Mouse (Mus musculus) thymus, postnatal 0 days (tissue): ENCODE results near the gene Kpna3. TPM values are rescaled to one million over a fixed set of nuclear protein-coding genes. Genes with fewer than 3 reads are reported as not detected.
"Not testable (repeated sequence)": the region's sequence is repeated elsewhere in the genome, so short reads cannot be mapped to it uniquely, and the experiment has no call there.

ENCODE experiments used
- DNase-seq: peaks from one replicate; pipeline ENCODE4 v3.0.0-alpha.2; 2015; ENCODE audit warnings: low spot score
- polyA plus RNA-seq: library from polyadenylated mRNA; unstranded; fragments of >200 nt; fragmentation: Nextera tagmentation; extraction: Ambion mirVana; gene quantifications from 2 replicates; pipeline ENCODE4 v1.2.1, GENCODE M21; 2015

Gene Kpna3
- polyA plus RNA-seq, result 43.7 and 48.1 TPM in 2 replicates

DNA sequence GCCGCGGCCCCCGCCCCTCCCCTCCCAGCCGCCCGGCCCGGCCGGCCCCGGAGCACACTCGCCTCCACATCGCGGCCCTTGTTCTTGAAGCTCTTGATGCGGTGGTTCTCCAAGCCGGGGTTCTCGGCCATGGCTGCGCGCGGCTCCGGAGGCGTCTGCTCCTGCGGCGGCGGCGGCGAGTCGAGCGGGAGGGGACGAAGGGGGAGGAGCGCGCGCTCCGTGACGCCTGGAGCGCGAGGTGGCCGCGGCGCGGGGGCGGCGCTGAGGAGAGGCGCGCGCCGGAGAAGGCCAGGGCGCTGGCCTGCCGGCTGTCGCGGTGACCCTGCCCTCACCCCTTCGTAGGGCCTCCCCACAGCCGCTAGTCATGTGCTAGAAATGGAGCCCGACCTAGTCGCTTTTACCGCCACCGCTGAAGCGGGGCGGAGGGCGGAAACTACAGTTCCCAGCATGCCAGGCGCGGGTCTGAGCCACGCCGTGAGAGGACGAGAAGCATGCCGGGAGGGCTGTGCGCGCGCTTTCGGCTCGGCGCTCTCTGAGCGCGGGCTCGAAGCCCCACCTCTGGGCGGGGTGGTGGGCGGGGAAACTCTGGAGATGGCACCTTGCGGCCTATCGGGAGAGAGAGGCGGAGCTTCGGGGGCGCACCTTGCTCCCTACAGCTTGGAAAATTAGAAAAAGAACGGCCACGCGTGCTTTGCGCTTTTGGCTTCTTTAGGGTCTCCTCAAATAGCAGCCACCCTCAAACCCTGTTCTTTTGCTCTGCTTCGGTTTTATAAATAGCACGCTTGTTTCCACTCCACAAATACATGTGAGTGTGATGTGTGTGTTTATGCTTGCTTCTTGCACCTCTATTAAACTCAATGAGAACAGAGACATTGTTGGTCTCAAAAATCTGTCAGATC is at the start of gene Kpna3:
Gene Kpna3, minus strand, starts transcription at position 214 of the 899 bp plus-strand sequence.
- peak; percentile 99 for DNase-seq

DNA sequence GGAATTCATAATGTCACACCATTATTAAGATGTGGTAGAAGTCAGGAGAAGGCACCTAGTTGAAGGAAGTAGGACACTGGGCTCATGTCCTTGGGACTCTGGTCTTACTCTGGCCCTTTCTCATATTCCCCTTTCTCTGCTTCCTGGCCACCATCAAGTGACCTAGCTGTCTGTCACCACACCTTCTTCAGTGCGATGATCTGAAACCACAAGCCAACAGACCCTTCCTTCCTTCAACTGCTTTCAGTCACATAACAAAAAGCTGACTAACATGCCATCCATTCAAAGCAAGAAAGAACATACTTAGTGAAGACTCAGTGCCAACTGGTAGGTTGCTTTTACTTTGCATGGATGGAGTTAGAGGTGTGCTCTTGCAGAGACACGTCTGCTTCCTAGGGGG is 20.7 kb upstream of the Kpna3 start:
- no peak for DNase-seq

DNA sequence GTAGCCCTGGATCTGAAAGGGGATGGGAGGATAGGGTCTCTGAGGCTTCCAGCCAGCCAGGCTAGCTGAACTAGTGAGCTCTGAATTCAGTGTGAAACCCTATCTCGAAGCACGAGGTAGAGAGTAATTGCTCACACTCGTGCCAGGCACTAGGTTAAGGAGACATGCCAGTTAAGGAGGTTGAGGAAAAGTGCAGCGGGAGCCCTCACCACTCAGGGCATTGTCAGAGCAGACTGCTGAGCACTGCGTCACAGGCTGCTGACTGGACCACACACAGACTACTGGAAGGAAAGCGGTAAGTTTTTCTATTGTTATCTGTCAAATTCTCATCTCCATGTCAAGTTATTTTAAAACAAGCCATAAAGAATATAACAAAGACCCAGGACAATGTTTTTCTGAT is 17.8 kb upstream of the Kpna3 start:
- no peak for DNase-seq

DNA sequence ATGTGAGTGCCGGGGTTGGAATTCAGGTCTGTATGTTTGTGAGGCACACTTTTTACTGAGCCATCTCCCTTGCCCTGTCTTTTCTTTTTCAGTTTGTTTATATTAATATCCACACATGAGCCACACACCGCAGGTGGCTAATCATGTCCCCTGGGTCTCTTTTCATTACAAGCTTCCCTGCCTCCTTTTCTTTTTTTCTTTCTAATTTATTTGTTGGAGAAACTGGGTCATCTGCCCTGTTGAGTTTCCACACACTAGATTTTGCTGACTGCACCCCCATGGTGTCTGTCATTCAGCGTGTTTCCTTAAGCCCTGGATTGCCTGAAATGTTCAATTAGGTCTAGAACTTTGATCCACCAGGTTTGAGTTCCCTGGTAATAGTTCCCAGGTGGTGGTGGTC is 15.9 kb upstream of the Kpna3 start:
- DNase-seq, result no peak

DNA sequence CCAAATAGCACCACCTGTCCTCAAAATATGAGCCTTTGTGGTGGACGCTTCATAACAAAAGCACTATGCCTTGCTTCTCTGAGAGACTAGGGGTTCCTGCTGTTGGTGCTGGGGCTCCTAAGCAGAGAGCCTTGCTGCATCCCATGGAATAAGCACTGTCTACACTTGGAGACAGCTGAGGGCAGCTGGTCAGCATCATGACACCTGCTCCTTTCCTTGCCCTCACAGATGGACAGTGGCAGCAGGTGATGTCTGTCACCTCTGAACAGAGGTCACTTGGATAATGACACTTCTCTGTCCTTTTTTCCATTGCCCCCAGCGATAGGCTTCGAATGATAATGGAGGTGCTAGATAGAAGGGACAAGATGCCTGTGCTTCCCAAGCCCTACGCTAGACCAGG is 13.4 kb upstream of the Kpna3 start:
- no peak for DNase-seq

DNA sequence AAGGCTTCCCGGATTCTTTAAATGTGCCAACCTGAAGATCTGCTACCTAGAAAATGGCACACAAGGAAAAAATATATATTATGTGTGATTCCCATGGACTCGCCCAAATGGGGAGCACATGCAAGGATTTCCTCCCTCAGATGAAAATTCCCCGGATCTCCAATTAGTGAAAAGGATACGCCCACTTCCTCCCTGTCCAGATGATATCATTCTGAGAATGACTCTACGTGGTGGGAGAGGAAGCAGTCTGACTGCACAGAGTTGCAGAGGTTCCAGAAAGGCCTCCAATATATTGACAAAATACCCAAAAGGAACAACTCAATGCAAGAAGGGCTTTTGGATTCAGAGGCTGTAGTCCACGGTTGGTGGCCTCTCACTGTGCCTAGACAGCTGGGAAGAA is 12.8 kb upstream of the Kpna3 start:
- no peak for DNase-seq

DNA sequence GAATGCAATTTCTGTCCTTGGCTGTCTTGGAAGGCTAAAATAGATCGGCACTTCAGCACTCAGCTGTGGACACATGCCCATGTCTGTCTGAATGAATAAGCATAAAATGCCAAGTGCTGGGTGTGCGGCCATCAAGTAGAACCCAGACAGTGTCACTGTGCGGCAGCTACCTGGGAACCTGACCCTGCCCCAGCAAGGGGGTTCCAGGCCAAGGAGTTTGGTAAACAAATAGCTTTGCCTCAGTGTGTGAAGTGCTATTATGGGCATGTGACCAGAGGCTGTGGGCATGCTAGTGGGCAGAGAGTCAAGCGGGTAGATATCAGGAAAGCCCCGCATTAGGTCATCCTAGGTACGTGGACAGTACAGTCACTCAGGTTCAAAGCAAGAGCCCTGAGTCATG is 8.1 kb upstream of the Kpna3 start:
- DNase-seq, result no peak

DNA sequence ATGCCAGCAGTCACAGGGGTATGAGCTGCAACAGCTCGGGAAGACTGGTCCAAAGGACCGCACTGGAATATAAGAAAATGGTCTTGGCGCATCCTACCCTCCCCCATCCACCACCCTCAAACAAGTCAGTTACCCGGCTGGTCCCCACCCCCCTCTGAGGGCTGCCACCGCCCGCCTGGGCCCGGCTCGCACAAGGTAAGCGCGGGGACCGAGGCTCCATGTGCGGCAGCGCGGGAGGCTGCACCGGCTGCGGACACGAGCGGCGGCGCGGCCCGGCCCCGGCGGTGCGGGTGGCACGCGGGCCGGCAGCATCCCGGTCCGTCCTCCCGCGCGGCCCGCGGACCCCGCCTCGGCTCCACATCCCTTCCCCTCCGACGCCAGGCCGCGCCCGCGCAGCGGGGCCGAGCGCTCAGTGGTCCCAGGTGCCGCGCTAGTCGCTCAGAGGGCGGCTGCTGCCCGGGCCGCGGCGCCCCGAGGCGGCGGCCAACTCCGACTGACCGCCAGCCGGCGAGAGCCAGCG is 473 bp downstream of the Kpna3 start:
- DNase-seq, result peak; percentile 59

DNA sequence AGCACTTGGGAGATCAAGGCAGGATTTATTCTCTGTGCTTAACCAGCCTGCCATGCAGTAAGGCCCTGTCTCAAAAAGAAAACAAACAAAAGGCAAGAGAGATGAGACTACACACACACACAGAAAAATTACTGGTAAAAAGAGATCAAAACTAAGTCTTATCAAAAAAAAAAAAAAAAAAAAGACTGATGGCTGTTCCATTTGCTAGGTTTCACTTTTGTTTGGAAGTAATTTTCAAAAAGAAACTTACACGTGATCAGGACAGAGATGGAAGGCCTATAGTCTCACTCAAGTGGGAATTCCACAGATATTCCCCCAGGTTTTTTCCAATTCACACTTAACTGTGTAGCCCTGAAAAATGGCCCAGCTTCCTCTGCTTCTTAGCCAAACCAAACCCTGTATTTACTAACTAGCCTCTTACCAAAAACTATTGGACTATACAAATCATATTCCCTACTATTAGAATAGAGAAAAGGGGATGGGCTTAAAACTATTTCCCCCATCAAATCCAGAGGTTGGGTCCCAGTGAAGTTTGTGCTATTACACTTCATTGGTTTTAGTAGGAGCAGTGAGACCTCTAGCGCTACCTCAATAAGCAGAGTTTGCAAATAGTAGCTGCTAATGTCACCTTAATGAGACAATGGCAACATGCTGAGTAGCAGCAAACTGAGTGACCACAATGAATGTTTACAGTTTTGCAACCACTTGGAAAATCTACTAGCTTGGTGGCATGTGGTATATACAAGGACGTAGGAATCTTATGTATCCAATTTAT is 1.3 kb downstream of the Kpna3 start:
- DNase-seq, result no peak

DNA sequence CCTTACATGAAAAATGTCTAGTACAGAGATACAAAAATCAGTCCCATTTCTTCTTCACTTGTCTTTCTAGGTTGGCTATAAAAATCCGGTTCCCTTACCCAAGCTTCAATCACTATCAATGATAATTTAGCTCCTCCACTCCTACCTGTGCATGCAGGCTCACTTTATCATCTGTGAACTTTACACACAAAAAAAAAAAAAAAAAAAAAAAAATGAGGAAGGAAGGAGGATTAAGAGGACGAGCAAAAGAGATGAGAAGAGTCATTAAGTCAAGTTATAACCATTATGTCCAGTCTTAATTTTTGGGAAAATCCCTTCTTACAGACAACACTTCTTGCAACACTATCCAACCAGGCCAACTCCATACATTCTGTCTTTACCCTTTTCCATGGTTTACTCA is 2.8 kb downstream of the Kpna3 start:
- DNase-seq, result no peak

DNA sequence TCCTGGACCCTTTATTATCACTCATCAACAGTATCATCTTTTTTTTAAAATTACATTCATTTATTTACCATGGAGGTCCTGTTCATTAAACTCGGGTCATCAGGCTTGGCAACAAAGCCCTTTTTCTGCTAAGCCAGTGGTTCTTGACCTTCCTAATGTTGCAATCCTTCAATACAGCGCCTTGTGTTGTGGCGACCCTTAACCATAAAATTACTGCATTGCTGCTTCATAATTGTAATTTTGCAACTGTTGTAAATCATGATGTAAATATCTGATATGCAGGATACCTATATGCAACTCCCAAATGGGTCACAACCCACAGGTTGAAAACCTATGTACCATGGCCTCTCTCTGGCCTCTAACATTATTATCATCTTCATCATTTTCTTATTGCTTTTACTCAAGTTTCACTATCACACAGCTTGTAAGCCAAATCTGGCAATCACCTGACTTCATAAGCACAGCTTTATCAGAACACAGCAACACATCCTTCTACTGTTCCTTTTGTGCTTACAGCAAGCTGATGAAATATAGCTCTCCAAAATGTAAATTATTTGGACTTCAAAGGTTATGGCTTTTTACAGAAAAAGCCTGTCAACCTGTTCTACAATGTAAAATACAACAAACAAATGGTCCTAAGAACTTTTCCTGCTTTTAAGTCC is 11.4 kb downstream of the Kpna3 start:
- DNase-seq, result no peak

DNA sequence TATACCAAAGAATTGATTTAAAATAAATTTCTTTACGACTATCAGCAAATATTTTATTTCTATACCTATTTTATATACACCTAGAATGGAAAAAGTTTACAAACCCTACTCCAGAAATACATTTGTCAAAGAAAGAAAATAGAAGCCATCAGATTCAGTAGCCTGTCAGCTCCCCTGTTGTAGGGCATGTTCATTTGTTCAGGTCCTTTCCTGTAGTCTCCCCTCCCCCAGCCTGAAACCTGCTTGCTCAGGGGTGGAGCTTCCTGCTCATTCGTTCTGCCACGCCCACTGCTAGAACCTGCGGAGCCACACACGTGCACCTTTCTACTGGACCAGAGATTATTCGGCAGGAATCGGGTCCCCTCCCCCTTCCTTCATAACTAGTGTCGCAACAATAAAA is 12.6 kb downstream of the Kpna3 start:
- not testable (repeated sequence) for DNase-seq

DNA sequence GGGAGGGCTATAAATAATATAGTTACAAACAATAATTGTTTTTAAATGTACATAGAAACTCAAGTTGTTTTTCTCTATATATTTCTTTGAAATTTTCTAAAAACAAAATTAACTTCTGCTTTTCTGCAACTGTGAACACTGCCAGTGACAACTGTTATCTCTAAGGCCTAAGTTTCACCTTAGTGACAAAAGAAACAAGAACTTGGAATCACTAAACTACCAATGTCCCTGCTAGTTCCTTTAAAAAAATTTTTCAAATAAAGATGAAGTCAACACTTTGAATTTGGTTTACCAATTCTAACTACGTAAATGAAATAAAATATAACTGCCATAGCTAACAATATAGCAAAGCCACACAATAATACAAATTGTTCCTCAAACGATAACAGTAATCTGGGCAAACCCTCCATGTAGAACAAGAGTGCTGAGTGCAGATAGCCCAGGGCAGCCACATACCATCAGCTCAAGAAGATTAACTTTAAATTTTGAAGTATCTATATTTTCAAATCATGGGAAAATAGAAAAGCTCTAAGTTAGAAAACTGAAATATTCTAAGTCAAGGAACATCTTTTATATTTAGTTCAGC is 14.5 kb downstream of the Kpna3 start:
- no peak for DNase-seq

DNA sequence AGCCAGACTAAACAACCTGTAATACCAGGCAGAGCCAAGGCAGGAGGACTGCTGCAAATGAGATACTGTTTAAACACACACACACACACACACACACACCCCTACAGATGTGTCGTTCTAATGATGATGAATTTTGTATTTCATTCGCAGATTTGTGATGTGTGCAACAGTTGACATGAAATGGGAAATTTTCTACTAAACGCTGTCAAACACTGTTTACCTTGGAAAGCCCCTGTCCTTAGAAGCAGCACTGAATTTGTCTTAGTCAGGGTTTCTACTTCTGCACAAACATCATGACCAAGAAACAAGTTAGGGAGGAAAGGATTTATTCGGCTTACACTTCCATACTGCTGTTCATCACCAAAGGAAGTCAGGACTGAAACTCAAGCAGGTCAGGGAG is 24.0 kb downstream of the Kpna3 start:
- no peak for DNase-seq

DNA sequence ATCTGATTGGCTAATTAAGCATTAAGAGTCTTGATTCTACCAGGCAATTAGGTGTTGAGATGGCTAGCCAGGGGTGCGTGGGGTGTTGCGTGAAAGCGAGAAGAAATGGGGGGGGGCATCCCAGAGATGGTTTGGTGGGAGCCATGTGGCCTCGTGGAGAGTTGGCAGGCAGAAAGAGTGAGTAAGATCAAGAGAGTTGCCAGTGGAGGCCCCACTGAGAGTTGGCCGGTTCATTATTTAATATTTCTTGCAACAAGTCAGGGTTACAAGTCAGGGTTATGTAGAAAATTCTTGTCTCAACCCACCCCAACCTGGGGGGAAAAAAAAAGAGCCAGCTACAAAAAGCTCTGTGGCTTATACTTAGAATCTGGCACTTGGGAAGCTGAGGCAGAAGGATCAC is 24.4 kb downstream of the Kpna3 start:
- DNase-seq, result no peak

DNA sequence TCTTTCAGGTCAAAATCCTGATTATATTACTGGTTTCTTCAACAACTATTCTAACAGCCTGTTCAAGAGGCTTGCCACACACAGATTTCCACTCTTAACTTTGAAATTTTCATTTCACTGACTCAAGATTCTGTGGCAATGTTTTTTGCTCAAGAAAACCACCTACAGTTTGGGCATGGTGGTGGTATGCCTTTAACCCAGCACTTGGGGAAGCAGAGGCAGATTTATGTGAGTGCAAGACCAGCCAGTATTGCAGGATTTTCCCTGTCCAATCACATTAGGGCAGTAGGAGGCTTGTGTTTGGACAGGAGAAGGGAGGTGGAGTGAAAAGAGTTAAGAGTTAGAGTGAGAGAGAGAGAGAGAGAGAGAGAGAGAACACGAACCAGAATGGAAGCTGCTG is 24.9 kb downstream of the Kpna3 start:
- DNase-seq, result no peak

DNA sequence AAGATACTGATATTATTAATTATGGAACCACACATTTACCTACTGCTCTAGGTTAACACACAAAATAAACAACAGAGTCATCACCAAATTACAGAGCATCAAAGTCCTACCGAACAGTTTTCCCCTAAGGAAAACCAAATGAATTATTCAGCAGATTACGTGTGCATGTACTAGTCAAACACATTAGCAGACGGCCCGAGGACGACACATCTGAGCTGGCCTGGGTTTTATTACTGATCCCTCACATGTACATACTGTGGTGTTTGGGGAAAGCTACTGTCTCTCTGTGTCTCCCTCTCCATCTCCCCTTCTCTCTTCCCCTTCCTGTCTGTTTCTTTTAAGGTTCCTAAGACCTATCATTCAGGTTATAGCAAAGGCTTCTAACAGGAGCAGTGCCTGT is 25.5 kb downstream of the Kpna3 start:
- no peak for DNase-seq

DNA sequence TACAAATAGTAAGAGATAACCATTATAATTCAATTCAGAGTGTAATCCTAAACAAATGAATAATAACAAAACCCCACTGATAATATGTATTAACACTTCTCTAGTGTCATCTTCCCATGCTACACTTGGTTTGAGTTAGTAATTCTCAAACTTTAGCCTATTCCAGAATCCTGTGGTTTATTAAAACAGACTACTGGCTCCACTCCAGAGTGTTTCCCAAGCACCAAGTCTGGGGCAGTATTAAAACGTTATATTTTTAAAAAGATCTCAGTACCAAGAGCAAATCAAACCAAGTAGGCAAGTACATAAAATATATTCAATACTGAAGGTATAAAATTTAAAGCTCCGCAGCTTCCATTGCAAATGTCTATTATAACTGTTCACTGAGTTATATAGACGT is 26.0 kb downstream of the Kpna3 start:
- DNase-seq, result no peak

DNA sequence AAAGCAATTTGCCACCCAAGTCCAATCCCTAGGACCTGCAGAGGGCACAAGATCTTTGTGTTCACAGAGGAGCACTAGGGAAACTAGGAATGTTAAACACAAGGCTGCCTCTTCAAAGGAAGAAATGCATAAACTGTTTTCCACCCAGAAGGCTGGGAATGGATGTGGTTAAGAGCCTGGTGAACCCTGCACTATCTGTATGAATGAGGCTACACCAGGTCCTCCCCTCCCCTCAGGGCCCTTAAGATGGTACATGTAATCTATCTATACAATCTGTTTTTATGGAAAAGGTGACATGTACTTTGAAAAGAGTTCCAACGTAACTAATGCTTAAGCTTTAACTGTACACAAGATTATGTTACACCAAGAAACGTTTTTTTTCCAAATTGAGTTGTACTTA is 29.7 kb downstream of the Kpna3 start:
- DNase-seq, result no peak

DNA sequence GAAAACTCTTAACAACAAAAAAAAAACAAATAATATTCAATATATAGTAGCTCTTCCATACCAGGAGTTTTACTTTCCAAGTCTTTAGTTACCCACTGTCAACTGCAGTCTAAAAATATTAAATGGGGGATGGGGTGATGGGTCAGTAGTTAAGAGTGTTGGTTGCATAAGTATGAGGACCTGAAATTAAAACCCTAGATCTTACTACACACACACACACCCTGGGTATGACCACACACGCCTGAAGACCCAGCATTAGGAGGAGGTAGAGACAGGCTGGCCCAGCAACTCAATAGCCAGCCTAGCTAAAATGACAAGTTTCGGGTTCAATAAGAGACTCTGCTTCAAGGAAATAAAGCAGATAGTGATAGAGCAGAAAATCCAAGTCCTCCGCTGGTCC is 32.6 kb downstream of the Kpna3 start:
- no peak for DNase-seq

DNA sequence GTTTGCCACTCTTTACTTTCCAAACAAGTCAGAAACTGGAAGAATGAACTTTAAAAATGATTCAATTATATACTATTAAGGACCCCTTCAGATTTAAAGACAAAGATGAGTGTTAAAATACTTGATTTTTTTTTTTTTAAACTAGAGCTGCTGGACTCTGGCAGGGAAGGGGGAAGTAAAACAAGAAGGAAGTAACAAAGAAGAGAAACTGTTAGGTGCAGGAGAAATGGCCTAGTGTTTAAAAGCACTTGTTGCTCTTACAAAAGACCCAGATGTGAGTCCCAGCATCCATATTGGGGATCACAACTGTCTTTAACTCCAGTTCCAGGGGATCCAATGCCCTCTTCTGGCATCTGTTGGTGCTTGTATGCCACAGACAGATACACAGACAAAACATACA is 33.9 kb downstream of the Kpna3 start:
- no peak for DNase-seq

DNA sequence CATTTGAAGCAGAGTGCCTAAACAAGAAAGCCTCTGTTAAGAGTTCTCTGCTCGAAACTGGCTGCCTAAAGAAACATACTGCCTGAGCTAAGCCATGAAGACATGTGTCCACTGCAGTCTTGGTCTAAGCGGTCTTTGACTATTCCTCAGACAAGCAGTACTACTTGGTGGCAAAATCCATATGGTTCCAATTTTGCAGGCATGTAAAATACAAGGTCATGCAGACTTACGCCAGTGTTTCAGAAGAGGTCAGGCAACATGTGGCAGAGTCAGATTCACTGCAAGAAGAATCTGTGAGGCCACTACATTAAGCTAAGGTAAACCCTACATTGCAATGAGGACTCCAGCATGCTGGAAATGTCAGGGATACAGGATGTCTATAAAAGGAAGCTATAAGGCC is 34.7 kb downstream of the Kpna3 start:
- no peak for DNase-seq
